In genomic region chr9:123814821-123815220, GRCm38 (mm10) we compare ENCODE assay signal across 18 mouse cellular contexts. TPM values are rescaled to one million over a fixed set of nuclear protein-coding genes. Genes with fewer than 3 reads are reported as not detected.
DNase-seq lines count a peak whose midpoint lies in the region; ATAC-seq lines count a peak whose summit lies in the region.
"Had no signal": no experiment of that assay in that cellular context is flagged by ENCODE, and none has a peak within 500 bp of the region (broad histone marks: within the 10 kb centered on the region; RNA-seq: fewer than 3 reads in every experiment).

No protein-coding gene starts in this region.

- ATAC-seq in megakaryocyte, adult 5-6 weeks (ENCODE audit: poor library complexity, severe bottlenecking) = 0 out of 2 replicates have a peak, but pooled peaks have one; percentile 2
- ATAC-seq: forebrain, embryonic 13.5 days; hindbrain, embryonic 16.5 days; intestine, embryonic 16.5 days; midbrain, embryonic 16.5 days had no signal

- peak; percentile 35 to 38 for DNase-seq in heart, adult 18-20 months
- no peak for DNase-seq in heart, postnatal 25 days (ENCODE audit: low spot score)
- peak; percentile 45 for DNase-seq in cerebellum, adult 11 months
- peak; percentile 16 to 22 for DNase-seq in cerebellum, postnatal 10 days
- no peak for DNase-seq in kidney, adult 11 months
- DNase-seq in lung, postnatal 4 days = no peak
- no peak for DNase-seq in kidney, postnatal 36 days
- DNase-seq: gastrocnemius, postnatal 36 days; heart, postnatal 4 days; thymus, postnatal 36 days had no signal

- intact Hi-C loops in heart, postnatal 25 days (cut with DNase I) = no loop called here

RNA-seq across cellular contexts. Expression of gene Cxcr6, which starts 8.5 kb away (rescaled TPM):
- total RNA-seq in heart, adult 18-20 months (2021) = under 1 TPM; 0.17 to 0.39 TPM
- under 1 TPM in 1 of 2 experiments, not detected in 1; 0.21 TPM for total RNA-seq in heart, postnatal 25 days (2021)
- total RNA-seq in megakaryocyte, adult 5-6 weeks (2015) = 1.4 and 3.7 TPM in 2 replicates
- total RNA-seq in megakaryocyte, adult 5-6 weeks (2017) = 0.89 and 2.7 TPM in 2 replicates
- total RNA-seq: gastrocnemius, postnatal 36 days; heart, postnatal 4 days; layer of hippocampus, postnatal 10 days; left cerebral cortex, postnatal 10 days; MEL had no signal

RNA-seq across cellular contexts. Expression of gene Fyco1, which starts 36.9 kb away (rescaled TPM):
- total RNA-seq in heart, adult 18-20 months (2021) = 100 to 1,000 TPM; 257 TPM
- total RNA-seq in heart, postnatal 25 days (2021) = 100 to 1,000 TPM; 262 to 274 TPM
- 20.3 and 24.4 TPM in 2 replicates for total RNA-seq in megakaryocyte, adult 5-6 weeks (2015)
- 18.2 and 22.2 TPM in 2 replicates for total RNA-seq in megakaryocyte, adult 5-6 weeks (2017)

RNA-seq across cellular contexts. Expression of gene Xcr1, which starts 47.0 kb away (rescaled TPM):
- under 1 TPM in 1 of 2 experiments, not detected in 1; 0.13 TPM for total RNA-seq in heart, adult 18-20 months (2021)
- not detected for total RNA-seq in heart, postnatal 25 days (2021)
- 0.16 TPM in 1 of 2 replicates, not detected in the other for total RNA-seq in megakaryocyte, adult 5-6 weeks (2015)
- total RNA-seq in megakaryocyte, adult 5-6 weeks (2017) = 0.18 and 0.33 TPM in 2 replicates
- total RNA-seq: gastrocnemius, postnatal 36 days; heart, postnatal 4 days; layer of hippocampus, postnatal 10 days; left cerebral cortex, postnatal 10 days; MEL had no signal

Comparison
In these comparisons a context has a peak if more than half of its experiments do, and no peak if none do; other contexts are left out.
1. DNase-seq: peak in heart, adult 18-20 months (2 of 2), cerebellum, adult 11 months (single experiment) and cerebellum, postnatal 10 days (2 of 2); none in heart, postnatal 25 days (single experiment), kidney, adult 11 months (single experiment), lung, postnatal 4 days (0 of 2) and kidney, postnatal 36 days (0 of 2).
2. RNA of gene Fyco1, which starts 36.9 kb away (total RNA-seq): 262 to 274 TPM in heart, postnatal 25 days and 257 TPM in heart, adult 18-20 months; 18.2 to 24.4 TPM in megakaryocyte, adult 5-6 weeks; every median in the first group is over 10 times any median in the second.